10 mouse cellular contexts compared by ENCODE assay signal in the genomic region with DNA sequence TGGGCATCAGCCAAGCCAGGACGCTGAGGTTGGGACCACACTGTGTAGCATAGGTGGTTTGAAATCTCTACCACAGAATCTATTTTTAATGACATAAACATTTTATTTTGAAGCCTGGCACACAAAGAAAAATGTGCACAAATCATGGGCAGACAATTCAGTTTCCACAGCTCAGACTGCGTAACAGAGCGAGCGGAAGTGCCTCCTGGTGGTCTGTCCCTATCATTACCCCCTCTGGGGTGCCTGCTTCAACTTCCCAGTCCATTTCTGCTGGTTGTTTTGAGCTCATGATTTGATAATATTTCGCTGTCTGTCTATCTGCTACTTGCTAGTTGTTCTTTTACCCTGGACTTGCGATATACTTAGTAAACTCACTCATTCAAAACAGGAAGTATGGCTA. TPM values are rescaled to one million over a fixed set of nuclear protein-coding genes. Genes with fewer than 3 reads are reported as not detected.
DNase-seq lines count a peak whose midpoint lies in the region; ATAC-seq and TF ChIP-seq lines count a peak whose summit lies in the region.
"Had no signal": no experiment of that assay in that cellular context is flagged by ENCODE, and none has a peak within 500 bp of the region (broad histone marks: within the 10 kb centered on the region; RNA-seq: fewer than 3 reads in every experiment).

No protein-coding gene starts in this region.

- 88% methylated on average over 6 of the region's 6 CpGs for WGBS in midbrain, embryonic 14.5 days
- WGBS in midbrain, embryonic 11.5 days = 88% methylated on average over 6 of the region's 6 CpGs

- no peaks in the 10 kb centered on the region for H3K9me3 ChIP-seq in midbrain, embryonic 14.5 days (ENCODE audit: control insufficient read depth, low read length)
- no peaks in the 10 kb centered on the region for H3K9me3 ChIP-seq in midbrain, embryonic 11.5 days (ENCODE audit: control insufficient read depth, low read length)
- H3K9me3 ChIP-seq: forebrain, embryonic 10.5 days; intestine, embryonic 15.5 days had no signal

- TF ChIP-seq CTCF in gastrocnemius, adult 2 months (IDR thresholded peaks at IDR 0.05) = peak; percentile 16; the same call in 1 of the 2 replicates
- peak; percentile 63 for TF ChIP-seq CTCF in Patski (IDR thresholded peaks at IDR 0.05)

- in situ Hi-C loops in Patski (cut with MboI; ENCODE audit: low pct_unique_long_range_greater_than_20kb) = no loop called here

- H3K27me3 ChIP-seq in midbrain, embryonic 14.5 days (ENCODE audit: control insufficient read depth, insufficient read depth, low read length) = no peaks in the 10 kb centered on the region; the same call in 1 of the 2 replicates
- H3K27me3 ChIP-seq in midbrain, embryonic 11.5 days (ENCODE audit: control insufficient read depth, insufficient read depth, low read length) = no peaks in the 10 kb centered on the region
- no peaks in the 10 kb centered on the region for H3K27me3 ChIP-seq in Patski

- H3K4me3 ChIP-seq in gastrocnemius, adult 2 months = no peak overlapping the region
- no peak overlapping the region for H3K4me3 ChIP-seq in midbrain, embryonic 14.5 days (replicated peaks; ENCODE audit: low read depth, low read length)
- no peak overlapping the region for H3K4me3 ChIP-seq in midbrain, embryonic 11.5 days (ENCODE audit: low read depth, low read length)
- H3K4me3 ChIP-seq: forebrain, embryonic 10.5 days; intestine, embryonic 15.5 days had no signal

- H3K36me3 ChIP-seq in midbrain, embryonic 14.5 days (ENCODE audit: control insufficient read depth, insufficient read depth, low read length) = no peaks in the 10 kb centered on the region
- H3K36me3 ChIP-seq in midbrain, embryonic 11.5 days (ENCODE audit: control insufficient read depth, insufficient read depth, low read length) = no peaks in the 10 kb centered on the region
- H3K36me3 ChIP-seq: forebrain, embryonic 10.5 days; intestine, embryonic 15.5 days had no signal

- H3K4me2 ChIP-seq in midbrain, embryonic 14.5 days (ENCODE audit: low read length) = no peak overlapping the region
- H3K4me2 ChIP-seq in midbrain, embryonic 11.5 days = no peak overlapping the region
- H3K4me2 ChIP-seq: intestine, embryonic 15.5 days had no signal

- peaks cover 4% of the 10 kb centered on the region; the same call in 1 of the 2 replicates for H3K4me1 ChIP-seq in midbrain, embryonic 14.5 days (ENCODE audit: control insufficient read depth, insufficient read depth, low read length)
- 0 out of 2 replicates have a peak, but pooled peaks cover 3% of the 10 kb centered on the region for H3K4me1 ChIP-seq in midbrain, embryonic 11.5 days (ENCODE audit: control insufficient read depth, insufficient read depth, low read length)
- H3K4me1 ChIP-seq: intestine, embryonic 15.5 days had no signal

- H3K9ac ChIP-seq in midbrain, embryonic 14.5 days (replicated peaks; ENCODE audit: low read length) = no peak overlapping the region
- no peak overlapping the region for H3K9ac ChIP-seq in midbrain, embryonic 11.5 days (ENCODE audit: low read length)
- H3K9ac ChIP-seq: intestine, embryonic 15.5 days had no signal

- ATAC-seq in midbrain, embryonic 14.5 days (ENCODE audit: low FRiP score, low TSS enrichment) = no peak
- no peak for ATAC-seq in midbrain, embryonic 11.5 days (ENCODE audit: low FRiP score)
- ATAC-seq in Patski = no peak
- ATAC-seq: intestine, embryonic 15.5 days had no signal

- CTCF ChIA-PET in Patski (lab: Charles Lee) = interaction anchor here (0.9 to 1.9 kb wide), 6 partner anchors 13 to 237 kb away, joined by 3 to 6 read pairs (median 4); no protein-coding TSS in a partner anchor

- no peak overlapping the region for H3K27ac ChIP-seq in gastrocnemius, adult 2 months
- H3K27ac ChIP-seq in midbrain, embryonic 14.5 days (replicated peaks; ENCODE audit: low read depth, low read length) = no peak overlapping the region
- no peak overlapping the region for H3K27ac ChIP-seq in midbrain, embryonic 11.5 days (ENCODE audit: low read depth, low read length)
- H3K27ac ChIP-seq: forebrain, embryonic 10.5 days; intestine, embryonic 15.5 days had no signal

- POLR2A ChIA-PET in Patski (lab: Charles Lee) = no interaction called here

- DNase-seq in gastrocnemius, adult 2 months = no peak
- DNase-seq in gastrocnemius, postnatal 10 days = no peak
- peak; percentile 48 for DNase-seq in midbrain, embryonic 14.5 days
- no peak for DNase-seq in midbrain, embryonic 11.5 days (ENCODE audit: low spot score, missing footprints)
- DNase-seq in Patski (ENCODE audit: low read depth, low spot score) = no peak
- DNase-seq in retina, postnatal 1 day = peak; percentile 12
- no peak for DNase-seq in thymus, postnatal 4 days
- no peak for DNase-seq in ovary, postnatal 10 days (ENCODE audit: low spot score)

- intact Hi-C loops in gastrocnemius, adult 2 months (cut with DNase I) = no loop called here

RNA-seq across cellular contexts. Expression of a gene that starts 10.7 kb away (rescaled TPM):
- total RNA-seq in gastrocnemius, adult 2 months (2021) = 10 to 100 TPM; 40.1 to 49.5 TPM
- 10 to 100 TPM; 78.9 to 89.6 TPM for total RNA-seq in gastrocnemius, postnatal 10 days (2021)
- 223 and 282 TPM in 2 replicates for polyA plus RNA-seq in midbrain, embryonic 14.5 days (2014; fragmentation: Nextera tagmentation; extraction: Ambion mirVana)
- polyA plus RNA-seq in midbrain, embryonic 11.5 days (2014; fragmentation: Nextera tagmentation; extraction: Ambion mirVana) = 540 TPM in 2 replicates
- 402 TPM for polyA plus RNA-seq in Patski (2021)

Comparison
In these comparisons a context has a peak if more than half of its experiments do, and no peak if none do; other contexts are left out.
1. DNase-seq: peak in midbrain, embryonic 14.5 days (single experiment) and retina, postnatal 1 day (single experiment); none in gastrocnemius, adult 2 months (single experiment), gastrocnemius, postnatal 10 days (single experiment), midbrain, embryonic 11.5 days (single experiment), Patski (single experiment), thymus, postnatal 4 days (single experiment) and ovary, postnatal 10 days (single experiment).